Mouse (Mus musculus): ENCODE results near the gene Epdr1.
"Not testable (repeated sequence)": the region's sequence is repeated elsewhere in the genome, so short reads cannot be mapped to it uniquely, and the experiment has no call there.

Gene Epdr1

GRCm38 (mm10) chr13:19603719-19604118 is 16.0 kb downstream of the Epdr1 start:
- no peak for DNase-seq

DNA sequence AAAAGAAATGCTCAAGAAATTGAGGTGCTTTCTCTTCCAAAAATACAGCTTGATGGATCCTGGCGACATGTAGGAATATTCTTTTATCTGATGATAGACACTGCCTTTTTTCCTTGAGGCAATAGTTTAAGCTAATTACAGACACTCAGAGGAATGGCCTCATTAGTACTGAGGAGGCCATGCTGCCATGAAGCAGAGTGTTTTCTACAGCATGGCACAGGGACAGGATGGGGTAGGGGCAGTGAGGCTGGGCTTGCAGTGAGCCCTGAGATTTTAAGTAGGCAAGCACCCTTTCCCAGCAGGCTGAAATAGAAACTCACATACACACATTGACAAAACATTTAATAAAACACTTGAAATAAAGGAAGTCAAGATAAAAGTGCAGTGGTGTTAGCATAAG is 17.2 kb downstream of the Epdr1 start:
- no peak for DNase-seq

DNA sequence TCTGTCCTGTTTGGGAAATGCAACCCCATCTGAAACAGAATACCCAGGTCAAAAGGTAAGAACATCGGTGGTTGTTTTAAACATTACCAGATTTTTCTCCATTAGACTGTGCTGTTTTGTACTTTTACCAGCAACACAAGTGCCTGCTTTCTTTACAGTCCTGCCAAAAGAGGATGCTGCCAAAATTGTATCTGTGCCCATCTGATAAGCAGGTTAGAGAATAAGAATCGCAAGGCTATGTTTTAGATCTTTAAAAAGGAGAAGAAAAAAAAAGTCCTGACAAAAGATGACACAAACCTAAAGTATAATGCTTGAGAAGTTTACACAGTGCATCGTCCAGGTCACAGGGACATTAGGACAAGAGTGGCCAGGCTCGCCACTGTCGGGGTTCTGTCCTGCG is 20.5 kb downstream of the Epdr1 start:
- no peak for DNase-seq

DNA sequence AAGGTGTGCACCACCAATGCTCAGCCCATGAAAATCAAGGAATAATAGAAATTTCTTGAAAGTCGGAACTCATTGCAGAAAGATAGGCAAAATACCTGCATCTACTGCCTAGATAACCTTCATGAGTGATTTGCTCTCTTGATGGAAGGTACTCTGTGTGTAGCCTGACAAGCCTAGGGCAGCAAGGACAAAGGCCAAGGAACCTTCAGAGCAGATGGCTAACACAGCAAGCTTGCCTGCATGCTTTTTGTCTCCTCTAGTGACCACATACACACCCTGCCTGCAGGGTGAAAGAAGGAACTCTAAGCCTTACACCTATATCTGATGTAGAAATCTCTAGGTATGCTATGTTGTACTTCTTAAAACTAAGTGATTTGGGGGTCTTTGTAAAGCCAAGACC is 24.6 kb downstream of the Epdr1 start:
- no peak for DNase-seq

DNA sequence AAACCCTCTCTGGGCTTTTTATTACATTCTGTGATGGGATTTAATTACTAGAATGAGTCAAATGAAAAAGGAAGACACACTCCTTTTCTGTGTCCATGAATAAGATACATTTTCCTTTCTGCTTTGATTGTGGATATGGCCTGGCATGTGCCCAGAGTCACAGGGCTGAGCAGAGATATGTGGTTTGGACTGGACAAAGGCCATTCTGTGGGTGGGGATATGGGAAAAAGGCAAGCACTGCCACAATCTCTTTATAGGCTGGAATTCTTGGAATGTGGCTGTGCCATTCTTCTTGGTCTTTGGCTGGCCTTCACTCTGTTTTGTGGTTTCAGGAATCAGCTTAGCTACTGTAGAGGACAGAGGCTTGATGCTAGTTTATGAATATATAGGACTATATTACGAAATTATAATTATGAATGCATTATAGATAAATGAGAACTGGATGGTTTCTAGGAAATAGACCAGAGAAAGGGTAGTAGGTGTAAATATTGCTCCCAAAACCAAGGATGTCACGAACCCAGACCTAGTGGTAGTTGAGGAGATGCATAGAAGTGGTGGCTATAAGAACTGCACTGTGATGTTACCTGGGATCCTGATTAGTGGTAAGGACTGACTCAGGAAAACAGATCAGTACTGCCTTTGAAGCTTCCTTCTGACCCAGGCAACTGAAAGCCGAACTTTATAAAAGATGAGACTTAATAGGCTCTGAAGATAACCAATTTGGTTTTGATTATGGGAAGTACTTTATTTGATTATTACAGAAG is 28.5 kb downstream of the Epdr1 start:
- no peak for DNase-seq

DNA sequence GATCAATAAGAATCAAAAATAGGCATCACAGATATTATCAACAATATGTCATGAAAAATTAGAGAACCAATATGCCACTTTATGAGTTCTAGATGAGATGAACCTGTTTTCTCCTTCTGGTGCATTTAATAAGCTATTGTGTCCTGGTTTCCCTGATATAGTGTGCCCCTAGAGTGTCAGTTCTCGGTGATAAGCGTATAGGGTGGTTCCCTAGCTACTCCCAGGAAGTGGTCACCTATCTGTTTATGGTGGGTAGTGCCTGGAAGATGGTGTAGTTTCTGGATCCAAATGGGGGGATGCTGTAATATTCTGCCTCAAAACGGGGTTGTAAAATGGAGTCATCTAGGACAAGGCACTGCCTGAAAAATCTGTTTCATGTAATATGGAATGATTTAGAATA is 43.8 kb downstream of the Epdr1 start:
- no peak for DNase-seq

DNA sequence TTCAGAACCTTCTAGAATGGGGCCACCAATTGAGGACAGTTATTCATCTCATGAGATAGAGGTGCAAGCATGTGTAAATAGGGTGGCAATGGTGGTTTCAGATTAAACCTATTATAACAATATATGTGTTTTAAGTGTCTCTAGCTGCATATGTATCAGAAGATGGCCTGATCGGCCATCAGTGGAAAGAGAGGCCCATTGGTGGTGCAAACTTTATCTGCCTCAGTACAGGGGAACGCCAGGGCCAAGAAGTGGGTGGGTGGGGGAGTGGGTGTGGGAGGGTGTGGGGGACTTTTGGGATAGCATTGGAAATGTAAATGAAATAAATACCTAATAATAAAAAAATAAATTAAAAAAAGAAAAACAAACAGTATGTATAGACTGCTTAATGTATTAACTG is 45.0 kb downstream of the Epdr1 start:
- DNase-seq = not testable (repeated sequence)

DNA sequence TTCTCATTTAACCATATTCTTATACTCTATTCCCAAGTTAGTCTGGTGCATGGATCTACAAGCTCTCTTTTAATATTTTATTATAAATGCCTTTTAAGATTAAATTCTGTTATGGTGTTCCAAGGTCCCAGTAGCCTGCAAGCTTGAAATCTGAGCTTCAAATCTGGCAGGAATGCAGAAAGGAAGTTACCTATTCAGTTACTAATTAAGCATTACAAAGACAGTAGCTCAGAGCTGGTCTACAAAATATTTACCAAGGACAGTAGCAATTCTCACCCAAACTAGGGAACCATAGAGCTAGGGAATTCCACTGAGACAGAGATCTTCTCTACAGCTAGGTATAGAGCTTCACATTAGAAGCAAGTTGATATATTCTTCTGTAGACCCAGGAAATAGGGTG is 49.6 kb downstream of the Epdr1 start:
- DNase-seq = not testable (repeated sequence)

GRCm38 (mm10) chr13:19562510-19562909 is 57.2 kb downstream of the Epdr1 start:
- DNase-seq = no peak

- DNase-seq = no peak
These were observed 64.3 kb downstream of the Epdr1 start for GRCm38 (mm10) chr13:19555391-19555790.
